Mouse (Mus musculus): ENCODE measurements at regions not wholly inside any gene's neighbourhood (a gene's known extent, or its start where the extent isn't known, plus 50 kb on each side); places are given as distances from the start of the nearest gene placed in this dataset.

DNA sequence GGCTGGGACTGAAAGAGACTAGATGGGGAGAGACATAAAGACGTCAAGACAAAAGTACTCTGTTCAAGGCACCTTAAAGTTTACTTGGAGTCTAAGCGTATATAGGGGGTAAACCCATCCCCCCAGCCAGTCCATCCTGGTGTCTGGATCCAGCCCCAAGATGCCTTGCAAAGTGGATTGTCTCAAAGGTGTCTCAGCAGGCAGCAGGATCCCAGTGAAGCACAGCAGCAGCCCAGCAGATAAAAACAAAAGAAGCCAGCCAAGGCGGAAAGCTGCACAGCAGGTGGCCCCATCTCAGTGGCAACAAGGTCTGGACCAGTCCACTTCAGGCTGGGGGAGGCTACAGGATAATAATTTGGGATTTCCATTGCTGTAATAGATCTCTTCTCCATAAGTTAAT lies 72.0 kb upstream of the Col5a2 start:
- no peak for DNase-seq (ENCODE audit: low spot score)
- 21% methylated on average over 3 of the region's 3 CpGs for WGBS

DNA sequence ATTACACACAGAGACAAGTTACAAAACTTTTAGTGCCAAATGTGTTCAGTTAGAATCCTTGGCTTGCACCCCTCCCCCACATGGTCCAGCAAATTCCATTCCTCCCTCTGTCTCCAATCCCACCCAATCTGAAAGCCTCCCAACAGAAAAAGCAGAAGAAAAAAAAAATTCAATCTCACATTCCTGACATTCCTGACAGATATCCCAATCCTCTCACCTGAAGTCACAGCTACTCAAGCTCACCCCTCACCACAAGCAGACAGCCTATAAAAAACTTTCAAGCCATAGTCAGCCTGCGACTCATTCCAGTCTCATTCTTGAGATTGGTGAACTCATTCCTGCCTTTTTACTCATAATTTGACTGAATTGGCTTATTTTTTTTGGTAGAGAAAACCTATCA lies 77.4 kb upstream of the Col5a2 start:
- no peak for DNase-seq (ENCODE audit: low spot score)
- Histone ChIP-seq H3K9me3 (no peaks in the 10 kb centered on the region), H3K4me3 (no peak overlapping the region), H3K4me1 (no peaks in the 10 kb centered on the region), H3K27ac (replicated peaks) (no peak overlapping the region), H3K27me3 (replicated peaks; ENCODE audit: low read depth, poor library complexity, severe bottlenecking) (no peaks in the 10 kb centered on the region), H3K36me3 (replicated peaks) (no peaks in the 10 kb centered on the region)
- WGBS = 75% methylated on average over 1 of the region's 1 CpGs

More for the DNA sequence above, 72.0 kb upstream of the Col5a2 start:
- Histone ChIP-seq H3K27ac (replicated peaks) (no peak overlapping the region), H3K9me3 (no peaks in the 10 kb centered on the region), H3K27me3 (replicated peaks; ENCODE audit: low read depth, poor library complexity, severe bottlenecking) (no peaks in the 10 kb centered on the region), H3K4me3 (no peak overlapping the region), H3K4me1 (no peaks in the 10 kb centered on the region), H3K36me3 (replicated peaks) (no peaks in the 10 kb centered on the region)

DNA sequence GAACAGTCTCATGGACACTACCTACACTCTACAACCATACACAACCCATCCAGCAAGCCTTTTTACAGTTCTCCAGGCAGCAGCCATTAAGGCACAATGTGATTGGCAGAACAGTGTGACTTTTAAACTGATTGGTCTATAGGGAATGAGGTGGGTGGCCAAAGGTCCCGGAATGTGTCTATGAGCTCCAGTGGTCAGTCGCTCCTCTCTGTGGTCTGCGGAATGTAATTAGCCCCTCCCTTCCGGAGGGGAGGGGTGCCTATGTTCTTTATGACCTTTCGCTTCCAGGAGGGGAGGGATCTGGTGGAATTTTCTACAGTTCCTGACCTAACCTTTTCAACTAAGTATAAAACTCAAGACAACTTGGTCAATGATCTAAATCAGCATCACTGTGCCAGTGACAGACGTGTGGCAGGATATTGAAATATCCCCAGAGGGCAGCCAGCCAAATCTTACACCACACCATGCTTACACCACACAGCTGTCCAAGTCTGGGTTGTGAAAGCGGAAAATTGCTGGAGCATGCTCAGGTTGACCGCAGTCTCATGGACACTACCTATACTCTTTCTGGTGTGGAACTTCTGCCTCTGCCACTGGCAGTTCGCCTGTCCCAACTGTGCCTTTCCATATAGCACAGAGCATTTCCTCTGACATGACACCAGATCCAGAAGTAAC lies 84.4 kb upstream of the Col5a2 start:
- Histone ChIP-seq H3K27me3 (replicated peaks; ENCODE audit: low read depth, poor library complexity, severe bottlenecking) (no peaks in the 10 kb centered on the region), H3K9me3 (no peaks in the 10 kb centered on the region), H3K4me3 (no peak overlapping the region), H3K27ac (replicated peaks) (no peak overlapping the region), H3K4me1 (0 out of 2 replicates have a peak, but pooled peaks cover 3% of the 10 kb centered on the region), H3K36me3 (replicated peaks) (no peaks in the 10 kb centered on the region)
- no peak for DNase-seq (ENCODE audit: low spot score)
- WGBS = 77% methylated on average over 9 of the region's 9 CpGs

DNA sequence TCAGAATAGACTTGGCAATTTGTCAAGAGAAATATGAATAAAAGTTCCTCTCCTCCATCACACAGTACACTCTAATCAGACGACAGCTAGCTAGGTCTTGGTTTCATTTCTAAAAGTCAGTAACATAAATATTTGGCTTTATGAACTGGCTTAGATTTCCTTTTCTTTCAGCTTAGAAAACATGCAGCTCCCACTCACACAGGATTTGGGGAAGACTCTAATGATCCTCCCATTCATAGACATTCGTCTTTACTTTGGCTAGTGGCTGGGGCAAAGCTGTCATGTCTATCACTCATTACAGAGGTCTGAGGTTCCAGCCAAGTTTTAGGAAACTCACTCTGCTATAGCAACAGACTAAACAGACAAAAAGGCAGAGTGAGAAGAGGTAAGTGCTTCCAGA lies 94.2 kb upstream of the Col5a2 start:
- Histone ChIP-seq H3K4me1 (no peaks in the 10 kb centered on the region), H3K36me3 (replicated peaks) (no peaks in the 10 kb centered on the region), H3K27ac (replicated peaks) (no peak overlapping the region), H3K4me3 (no peak overlapping the region), H3K9me3 (no peaks in the 10 kb centered on the region), H3K27me3 (replicated peaks; ENCODE audit: low read depth, poor library complexity, severe bottlenecking) (no peaks in the 10 kb centered on the region)
- no peak for DNase-seq (ENCODE audit: low spot score)
- WGBS = 54% methylated on average over 2 of the region's 2 CpGs

DNA sequence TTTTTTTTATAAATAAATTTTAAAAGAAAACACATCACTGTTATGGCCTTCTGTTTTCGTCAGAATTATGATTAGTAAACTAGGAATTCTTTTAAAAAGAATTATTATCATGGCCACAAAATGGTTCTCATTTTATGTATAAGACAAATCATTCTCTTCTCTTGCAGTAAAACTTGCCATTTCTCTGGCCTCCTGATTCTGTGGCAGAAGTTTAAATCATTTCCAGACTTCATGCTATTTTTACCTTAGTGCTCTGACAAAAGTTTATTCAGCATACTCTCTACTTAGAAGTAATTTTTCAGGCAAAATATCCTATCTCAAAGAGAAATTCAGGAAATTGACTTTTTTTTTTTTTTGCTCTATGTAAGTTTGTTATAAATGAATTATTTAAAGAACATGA lies 96.3 kb upstream of the Col5a2 start:
- no peak for DNase-seq (ENCODE audit: low spot score)
- H3K4me3 ChIP-seq = no peak overlapping the region
- no peaks in the 10 kb centered on the region for H3K4me1 ChIP-seq
- 52% methylated on average over 1 of the region's 1 CpGs for WGBS
- no peaks in the 10 kb centered on the region for H3K27me3 ChIP-seq (replicated peaks; ENCODE audit: low read depth, poor library complexity, severe bottlenecking)
- no peaks in the 10 kb centered on the region for H3K36me3 ChIP-seq (replicated peaks)
- H3K9me3 ChIP-seq = no peaks in the 10 kb centered on the region
- H3K27ac ChIP-seq (replicated peaks) = no peak overlapping the region

DNA sequence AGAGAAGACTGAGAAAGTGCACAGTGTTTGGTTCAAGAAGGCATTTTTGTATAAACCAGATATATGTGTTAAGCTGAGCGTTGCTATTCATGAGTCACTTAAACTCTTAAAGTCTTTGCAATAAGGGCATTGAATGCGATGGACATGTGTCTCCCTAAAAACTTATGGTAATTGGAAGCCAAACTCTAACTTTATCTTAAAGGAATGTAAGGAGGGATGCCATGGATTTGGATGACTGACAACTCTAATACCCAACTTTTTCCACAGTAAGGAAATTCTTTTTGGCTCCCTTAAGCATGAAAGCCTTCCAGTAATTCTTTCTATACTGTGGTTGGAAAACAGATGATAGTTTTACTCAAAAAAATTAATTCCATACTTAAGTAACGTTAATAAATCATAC lies 96.9 kb upstream of the Col5a2 start:
- no peak overlapping the region for H3K4me3 ChIP-seq
- H3K27ac ChIP-seq (replicated peaks) = no peak overlapping the region
- H3K9me3 ChIP-seq = no peaks in the 10 kb centered on the region
- H3K27me3 ChIP-seq (replicated peaks; ENCODE audit: low read depth, poor library complexity, severe bottlenecking) = no peaks in the 10 kb centered on the region
- DNase-seq (ENCODE audit: low spot score) = no peak
- H3K36me3 ChIP-seq (replicated peaks) = no peaks in the 10 kb centered on the region
- H3K4me1 ChIP-seq = no peaks in the 10 kb centered on the region
- WGBS = 85% methylated on average over 3 of the region's 3 CpGs

DNA sequence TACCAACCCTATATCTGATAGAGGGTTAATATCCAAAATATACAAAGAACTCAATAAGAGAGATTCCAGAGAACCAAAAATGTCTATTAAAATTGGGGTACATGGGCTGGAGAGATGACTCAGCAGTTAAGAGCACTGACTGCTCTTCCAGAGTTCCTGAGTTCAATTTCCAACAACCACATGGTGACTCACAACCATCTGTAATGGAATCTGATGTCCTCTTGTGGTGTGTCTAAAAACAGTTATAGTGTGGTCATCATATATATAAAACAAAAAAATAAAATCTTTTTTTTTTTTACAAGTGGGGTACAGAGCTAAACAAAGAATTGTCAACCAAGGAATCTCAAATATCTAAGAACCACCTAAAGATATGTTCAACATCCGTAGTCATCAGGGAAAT lies 102.5 kb upstream of the Col5a2 start:
- Histone ChIP-seq H3K27me3 (replicated peaks; ENCODE audit: low read depth, poor library complexity, severe bottlenecking) (no peaks in the 10 kb centered on the region), H3K9me3 (no peaks in the 10 kb centered on the region), H3K4me1 (no peaks in the 10 kb centered on the region), H3K27ac (replicated peaks) (no peak overlapping the region), H3K36me3 (replicated peaks) (no peaks in the 10 kb centered on the region), H3K4me3 (no peak overlapping the region)
- no peak for DNase-seq (ENCODE audit: low spot score)
- WGBS = 83% methylated on average over 1 of the region's 1 CpGs

DNA sequence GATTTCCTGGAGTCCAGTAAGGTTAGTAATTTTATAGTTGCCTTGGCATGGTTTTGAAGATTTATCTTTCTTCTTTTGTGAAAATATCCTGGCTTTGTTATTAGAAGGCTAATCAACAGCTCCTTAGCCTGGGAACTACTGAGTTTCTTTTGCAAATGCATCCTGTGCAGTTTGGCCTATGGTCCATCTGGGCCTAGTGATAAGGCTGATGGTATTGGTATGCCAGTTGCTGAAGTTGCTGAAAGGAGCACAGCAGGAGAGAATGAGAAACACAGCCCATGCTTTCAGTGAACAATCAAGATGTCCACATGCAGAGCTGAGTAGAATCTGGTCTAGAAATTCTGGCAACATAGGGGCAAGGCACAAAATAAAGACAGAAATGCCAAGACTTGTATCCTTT lies 105.2 kb upstream of the Col5a2 start:
- Histone ChIP-seq H3K9me3 (no peaks in the 10 kb centered on the region), H3K27me3 (replicated peaks; ENCODE audit: low read depth, poor library complexity, severe bottlenecking) (no peaks in the 10 kb centered on the region), H3K27ac (replicated peaks) (no peak overlapping the region), H3K4me3 (no peak overlapping the region), H3K4me1 (no peaks in the 10 kb centered on the region), H3K36me3 (replicated peaks) (no peaks in the 10 kb centered on the region)
- no peak for DNase-seq (ENCODE audit: low spot score)

DNA sequence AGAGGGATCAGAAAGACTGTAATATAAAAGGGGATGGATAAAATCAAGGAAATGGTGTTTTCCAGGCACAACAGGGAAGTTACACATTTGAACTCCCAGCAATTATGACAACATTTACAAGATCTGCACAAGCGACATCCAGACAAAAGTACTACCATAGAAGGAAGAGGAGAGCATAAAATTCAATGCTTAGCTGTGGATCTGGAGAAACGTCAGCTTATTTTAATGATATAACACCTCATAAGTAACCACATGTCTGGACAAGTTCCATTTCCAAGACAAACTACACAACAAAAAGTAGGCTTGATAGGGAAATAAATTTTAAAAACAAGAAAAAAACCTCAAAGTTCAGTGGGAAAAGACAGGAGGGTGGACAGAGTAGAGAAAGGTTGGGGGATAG lies 115.9 kb upstream of the Col5a2 start:
- DNase-seq (ENCODE audit: low spot score) = no peak
- WGBS = 93% methylated on average over 2 of the region's 2 CpGs
- H3K4me3 ChIP-seq = no peak overlapping the region

DNA sequence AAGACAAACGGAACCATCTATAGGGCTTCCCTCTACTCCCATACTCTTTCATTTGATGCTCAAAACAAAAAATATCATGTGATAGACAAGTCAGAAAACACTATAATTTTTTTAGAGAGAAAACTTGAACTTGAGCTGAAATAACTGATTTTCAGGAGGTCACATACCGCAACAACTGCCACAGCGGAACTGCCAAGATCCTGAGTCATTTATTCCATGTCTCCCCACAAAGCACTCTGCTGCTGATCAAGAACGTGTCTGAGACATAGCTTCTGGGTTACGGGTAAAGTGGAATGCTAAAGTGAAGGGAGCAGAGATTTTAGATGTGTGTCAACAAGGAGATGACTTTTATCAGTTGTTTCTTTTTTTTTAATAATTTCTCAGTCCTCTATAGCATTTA lies 122.8 kb upstream of the Col5a2 start:
- Histone ChIP-seq H3K27me3 (replicated peaks; ENCODE audit: low read depth, poor library complexity, severe bottlenecking) (no peaks in the 10 kb centered on the region), H3K36me3 (replicated peaks) (no peaks in the 10 kb centered on the region), H3K4me1 (no peaks in the 10 kb centered on the region), H3K4me3 (no peak overlapping the region), H3K9me3 (no peaks in the 10 kb centered on the region), H3K27ac (replicated peaks) (no peak overlapping the region)
- WGBS = 90% methylated on average over 5 of the region's 5 CpGs
- no peak for DNase-seq (ENCODE audit: low spot score)

More for the DNA sequence above, 115.9 kb upstream of the Col5a2 start:
- H3K9me3 ChIP-seq = no peaks in the 10 kb centered on the region
- H3K4me1 ChIP-seq = no peaks in the 10 kb centered on the region
- H3K36me3 ChIP-seq (replicated peaks) = no peaks in the 10 kb centered on the region
- no peak overlapping the region for H3K27ac ChIP-seq (replicated peaks)
- no peaks in the 10 kb centered on the region for H3K27me3 ChIP-seq (replicated peaks; ENCODE audit: low read depth, poor library complexity, severe bottlenecking)

DNA sequence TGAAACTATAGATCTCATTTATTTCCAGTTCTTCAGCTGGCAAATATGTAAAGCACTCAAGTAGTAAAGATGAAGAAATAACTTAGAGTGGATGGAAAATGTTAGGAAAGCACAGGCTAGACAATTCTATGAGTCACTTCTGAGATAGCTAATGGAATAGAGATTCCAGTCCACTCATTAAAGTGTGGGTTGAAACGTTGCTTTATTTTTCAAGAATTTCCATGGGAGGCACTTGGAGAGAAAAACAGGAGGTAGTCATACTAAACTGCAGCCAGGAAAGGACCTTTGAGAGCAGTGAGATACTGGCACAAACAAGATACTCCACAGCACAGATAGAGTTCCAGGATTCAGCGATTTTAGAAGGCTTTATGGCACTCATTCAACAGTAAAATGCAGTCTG lies 123.7 kb upstream of the Col5a2 start:
- Histone ChIP-seq H3K27ac (replicated peaks) (no peak overlapping the region), H3K9me3 (no peaks in the 10 kb centered on the region), H3K27me3 (replicated peaks; ENCODE audit: low read depth, poor library complexity, severe bottlenecking) (no peaks in the 10 kb centered on the region), H3K36me3 (replicated peaks) (no peaks in the 10 kb centered on the region), H3K4me1 (no peaks in the 10 kb centered on the region), H3K4me3 (no peak overlapping the region)
- 72% methylated on average over 2 of the region's 2 CpGs for WGBS
- DNase-seq (ENCODE audit: low spot score) = no peak

DNA sequence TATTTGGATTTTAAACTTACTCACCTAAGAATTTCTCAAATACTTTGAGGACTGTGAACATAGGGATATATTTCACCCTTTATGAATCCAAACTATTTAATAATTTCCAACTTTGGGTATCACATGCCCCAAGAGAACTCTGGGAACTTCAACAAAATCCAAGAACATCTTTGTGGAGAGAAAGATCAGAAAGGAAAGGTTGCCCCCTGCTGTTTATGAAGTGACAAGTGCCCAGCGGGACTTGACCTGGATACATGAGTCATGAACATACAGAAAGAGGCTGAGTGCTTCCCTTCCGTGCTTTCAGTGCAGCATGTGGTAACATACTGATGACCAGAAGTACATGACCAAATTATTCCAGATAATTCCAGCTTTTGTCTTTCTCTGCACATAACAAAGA lies 124.8 kb upstream of the Col5a2 start:
- no peak overlapping the region for H3K27ac ChIP-seq (replicated peaks)
- 22% methylated on average over 2 of the region's 2 CpGs for WGBS
- H3K4me1 ChIP-seq = no peaks in the 10 kb centered on the region
- H3K4me3 ChIP-seq = no peak overlapping the region
- H3K36me3 ChIP-seq (replicated peaks) = no peaks in the 10 kb centered on the region
- H3K27me3 ChIP-seq (replicated peaks; ENCODE audit: low read depth, poor library complexity, severe bottlenecking) = no peaks in the 10 kb centered on the region
- peak; percentile 38 for DNase-seq (ENCODE audit: low spot score)
- peaks cover 10% of the 10 kb centered on the region; the same call in 1 of the 2 replicates for H3K9me3 ChIP-seq

DNA sequence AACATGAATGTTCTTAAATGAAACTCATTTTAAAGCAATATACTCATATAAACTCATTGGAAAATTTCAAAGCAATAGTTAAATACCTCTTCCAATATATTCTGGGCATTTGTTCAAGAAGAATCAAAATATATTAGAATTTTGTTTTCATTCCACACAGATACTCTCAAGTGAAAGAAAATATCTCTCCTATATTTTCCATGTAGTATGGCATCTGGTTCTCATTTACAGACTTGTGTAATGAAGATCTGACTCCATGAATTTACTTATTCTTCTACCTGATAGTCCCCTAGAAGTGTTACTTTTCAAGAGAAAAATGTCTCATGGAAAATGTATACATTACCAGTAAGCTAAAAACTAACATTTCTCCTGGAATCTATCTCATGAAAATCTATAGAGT lies 144.2 kb upstream of the Col5a2 start:
- no peak overlapping the region for H3K4me3 ChIP-seq
- H3K27ac ChIP-seq (replicated peaks) = no peak overlapping the region
- H3K9me3 ChIP-seq = no peaks in the 10 kb centered on the region
- H3K36me3 ChIP-seq (replicated peaks) = no peaks in the 10 kb centered on the region
- no peak for DNase-seq (ENCODE audit: low spot score)
- no peaks in the 10 kb centered on the region for H3K27me3 ChIP-seq (replicated peaks; ENCODE audit: low read depth, poor library complexity, severe bottlenecking)
- H3K4me1 ChIP-seq = no peaks in the 10 kb centered on the region

DNA sequence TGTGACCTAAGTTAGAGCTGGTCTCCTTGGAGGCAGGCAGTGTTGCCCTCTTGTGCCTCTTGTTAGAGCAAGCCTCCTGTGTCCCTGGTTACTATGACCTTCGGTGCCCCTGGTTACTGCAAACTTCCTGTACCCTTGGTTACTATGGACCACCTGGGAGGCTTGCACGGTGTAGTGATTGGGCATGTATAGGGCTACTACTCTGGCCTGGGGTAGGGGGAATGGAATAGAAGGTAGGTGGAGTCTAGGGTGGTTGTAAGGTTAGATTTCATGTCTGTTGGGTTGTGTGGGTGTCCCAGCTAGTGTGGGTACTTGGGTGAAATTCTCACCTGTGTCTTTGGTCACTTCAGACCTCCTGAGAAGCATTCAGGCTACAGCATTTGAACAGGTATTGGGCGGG lies 141.7 kb upstream of the Wdr75 start:
- no peak for DNase-seq (ENCODE audit: low spot score)
- H3K4me1 ChIP-seq = no peaks in the 10 kb centered on the region
- no peaks in the 10 kb centered on the region for H3K9me3 ChIP-seq
- no peak overlapping the region for H3K27ac ChIP-seq (replicated peaks)
- H3K4me3 ChIP-seq = no peak overlapping the region
- no peaks in the 10 kb centered on the region for H3K27me3 ChIP-seq (replicated peaks; ENCODE audit: low read depth, poor library complexity, severe bottlenecking)
- 90% methylated on average over 3 of the region's 3 CpGs for WGBS
- no peaks in the 10 kb centered on the region for H3K36me3 ChIP-seq (replicated peaks)
